1 mouse cellular context compared by ENCODE assay signal in genomic region chr8:70871195-70871807, GRCm38 (mm10).
TF ChIP-seq lines count a peak whose summit lies in the region.

No protein-coding gene starts in this region.

TF ChIP-seq in ES-E14, 5 proteins besides CTCF, POLR2A, EP300 and RAD21:
- no peak for TF ChIP-seq ZC3H11A (IDR thresholded peaks at IDR 0.05; ENCODE audit: borderline replicate concordance, low read depth, low read length)
- no peak for TF ChIP-seq HCFC1 (IDR thresholded peaks at IDR 0.05; ENCODE audit: borderline replicate concordance, insufficient read depth, low read length)
- TF ChIP-seq MAFK (IDR thresholded peaks at IDR 0.05; ENCODE audit: insufficient read depth, low read depth, low read length): no peak
